Mouse (Mus musculus) ES-E14 (cell line): ENCODE data around the gene Slc25a41. TPM values are rescaled to one million over a fixed set of nuclear protein-coding genes. Genes with fewer than 3 reads are reported as not detected.

Experiments used
- DNase-seq: peaks from one replicate; pipeline ENCODE4 v3.0.0-alpha.2; 2013; ENCODE audit warnings: low read depth, low spot score
- H3K27ac ChIP-seq: 2 replicates; pipeline ENCODE4 v1.5.1; 2012; ENCODE audit warnings: low read depth, mild to moderate bottlenecking, low read length, moderate library complexity, mixed read lengths; ENCODE audit not compliant: poor library complexity, insufficient read depth, severe bottlenecking
- H3K36me3 ChIP-seq: 2 replicates; pipeline ENCODE4 v1.6.1; 2012; ENCODE audit warnings: mild to moderate bottlenecking, low read length, moderate library complexity, mixed read lengths; ENCODE audit not compliant: control insufficient read depth, poor library complexity, insufficient read depth, severe bottlenecking
- H3K4me1 ChIP-seq, 2 experiments: fragments of 150-350 bp in 1 of 2; sonication (generic) in 1 of 2; 2 replicates each; pipeline ENCODE4 v1.6.1; 2012; ENCODE audit warnings: low read length in 2 of 2, mild to moderate bottlenecking in 1 of 2, mixed read lengths in 1 of 2; ENCODE audit not compliant: control insufficient read depth in 2 of 2, insufficient read depth in 2 of 2, poor library complexity in 1 of 2
- H3K4me3 ChIP-seq, 2 experiments: fragments of 150-350 bp in 1 of 2; sonication (generic) in 1 of 2; 2 replicates each; pipeline ENCODE4 v1.5.1; 2012; ENCODE audit warnings: low read length in 2 of 2, low read depth in 1 of 2, mild to moderate bottlenecking in 1 of 2, mixed read lengths in 1 of 2; ENCODE audit not compliant: insufficient read depth in 1 of 2, poor library complexity in 1 of 2, severe bottlenecking in 1 of 2
- H3K9ac ChIP-seq: 2 replicates; pipeline ENCODE4 v1.6.1; 2012; ENCODE audit warnings: low read depth, mild to moderate bottlenecking, low read length, mixed read lengths; ENCODE audit not compliant: poor library complexity, insufficient read depth, severe bottlenecking
- H3K9me3 ChIP-seq: fragments of 150-350 bp; sonication (generic); 2 replicates; pipeline ENCODE4 v1.6.1; 2012; ENCODE audit warnings: low read depth, mild to moderate bottlenecking, low read length; ENCODE audit not compliant: control insufficient read depth, insufficient read depth
- CHD2 ChIP-seq: IDR thresholded peaks from 2 replicates; pipeline ENCODE4 v1.6.1; 2014; ENCODE audit warnings: mild to moderate bottlenecking, low read depth, low read length, inconsistent platforms
- HCFC1 ChIP-seq: IDR thresholded peaks from 2 replicates; pipeline ENCODE4 v1.6.1; 2012; ENCODE audit warnings: low read length, inconsistent platforms, borderline replicate concordance; ENCODE audit not compliant: insufficient read depth
- MAFK ChIP-seq: IDR thresholded peaks from 2 replicates; pipeline ENCODE4 v1.6.1; 2014; ENCODE audit warnings: mild to moderate bottlenecking, low read depth, low read length, inconsistent platforms; ENCODE audit not compliant: insufficient read depth
- ZC3H11A ChIP-seq: IDR thresholded peaks from 2 replicates; pipeline ENCODE4 v1.6.1; 2012; ENCODE audit warnings: low read depth, mild to moderate bottlenecking, inconsistent platforms, low read length, borderline replicate concordance
- ZNF384 ChIP-seq: IDR thresholded peaks from 2 replicates; pipeline ENCODE4 v1.6.1; 2012; ENCODE audit warnings: low read depth, low read length, inconsistent platforms
- in situ Hi-C, 2 experiments: fragments of 600-800 bp; cut with MboI; formaldehyde crosslinking; loops; one replicate each; pipeline ENCODE4 v1.15.1; 2025; ENCODE audit warnings: low sequenced_read_pairs in 2 of 2, inconsistent platforms in 1 of 2; ENCODE audit not compliant: unreplicated experiment in 2 of 2
- total RNA-seq: library from RNA; depleted of rRNA; stranded (reverse); fragments of 300-350 nt; gene quantifications from 2 replicates; pipeline ENCODE4 v1.2.3, GENCODE M21; 2012

Gene Slc25a41
- total RNA-seq, 1 experiment: 0.40 TPM

DNA sequence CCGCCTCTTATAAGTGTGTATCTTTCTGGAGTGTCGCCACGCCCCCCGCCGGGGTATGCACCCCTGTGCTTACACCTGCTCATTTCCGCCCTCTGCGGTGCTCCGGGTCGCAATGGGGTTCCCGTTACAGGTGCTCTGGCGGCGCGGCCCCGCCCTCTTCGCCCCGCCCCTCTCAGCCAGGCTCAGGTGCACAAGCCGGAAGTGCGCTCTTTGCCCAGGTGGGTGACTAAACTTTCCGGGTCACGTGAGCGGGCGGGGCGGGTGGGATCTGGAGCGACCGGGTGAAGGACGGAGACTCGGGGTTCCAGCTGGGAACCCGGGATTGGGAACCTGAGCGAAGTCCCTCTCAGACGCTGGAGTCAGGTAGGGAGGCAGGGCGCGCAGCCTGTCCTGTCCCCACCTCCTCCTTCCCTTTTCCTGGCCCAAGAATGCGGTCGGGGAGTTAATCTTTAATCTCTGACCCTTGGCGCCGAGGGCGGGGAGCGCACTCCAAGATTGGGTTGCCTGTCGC, 20.6 kb upstream of the Slc25a41 start:
- peak overlapping the region; percentile 74 for H3K9ac ChIP-seq
- TF ChIP-seq ZC3H11A (no peak), MAFK (no peak), HCFC1 (no peak), CHD2 (no peak), ZNF384 (no peak)
- in situ Hi-C loops: no loop called here
- no peaks in the 10 kb centered on the region for H3K9me3 ChIP-seq
- peaks cover 8% of the 10 kb centered on the region; the same call in 1 of the 2 replicates for H3K36me3 ChIP-seq
- H3K4me1 ChIP-seq: peaks cover 0 to 23% of the 10 kb centered on the region in 2 experiments; a peak in 2 of 4 replicates
- H3K27ac ChIP-seq: peak overlapping the region; percentile 10; the same call in 1 of the 2 replicates
- H3K4me3 ChIP-seq: peak overlapping the region; percentile 69 to 78
- DNase-seq: no peak

DNA sequence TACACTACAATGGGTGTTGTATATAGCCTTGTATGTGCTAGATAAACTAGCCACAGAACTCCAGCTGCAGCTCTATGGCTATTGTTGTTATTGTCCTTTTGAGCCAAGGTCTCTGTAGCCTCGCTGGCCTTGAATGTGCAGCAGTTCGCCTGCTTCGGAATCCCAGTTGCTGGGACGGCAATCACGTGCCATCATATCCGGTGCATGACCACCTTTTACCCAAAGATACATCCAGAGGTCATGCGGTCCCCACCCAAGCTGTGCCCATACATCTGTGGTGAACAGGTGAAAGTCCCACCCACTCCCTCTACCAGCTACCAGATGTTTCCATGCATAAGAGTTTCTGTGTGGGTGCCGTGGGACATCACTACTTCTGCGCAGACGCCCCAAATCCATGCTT, 19.6 kb upstream of the Slc25a41 start:
- no peak overlapping the region for H3K9ac ChIP-seq
- peaks cover 0 to 19% of the 10 kb centered on the region in 2 experiments; a peak in 2 of 4 replicates for H3K4me1 ChIP-seq
- TF ChIP-seq MAFK (no peak), CHD2 (no peak), ZC3H11A (no peak), ZNF384 (no peak), HCFC1 (no peak)
- peak overlapping the region in 1 of 2 experiments; percentile 92; a peak in 2 of 4 replicates for H3K4me3 ChIP-seq
- H3K36me3 ChIP-seq: peaks cover 5% of the 10 kb centered on the region; the same call in 1 of the 2 replicates
- DNase-seq: no peak
- H3K27ac ChIP-seq: no peak overlapping the region
- in situ Hi-C loops: no loop called here
- H3K9me3 ChIP-seq: no peaks in the 10 kb centered on the region

DNA sequence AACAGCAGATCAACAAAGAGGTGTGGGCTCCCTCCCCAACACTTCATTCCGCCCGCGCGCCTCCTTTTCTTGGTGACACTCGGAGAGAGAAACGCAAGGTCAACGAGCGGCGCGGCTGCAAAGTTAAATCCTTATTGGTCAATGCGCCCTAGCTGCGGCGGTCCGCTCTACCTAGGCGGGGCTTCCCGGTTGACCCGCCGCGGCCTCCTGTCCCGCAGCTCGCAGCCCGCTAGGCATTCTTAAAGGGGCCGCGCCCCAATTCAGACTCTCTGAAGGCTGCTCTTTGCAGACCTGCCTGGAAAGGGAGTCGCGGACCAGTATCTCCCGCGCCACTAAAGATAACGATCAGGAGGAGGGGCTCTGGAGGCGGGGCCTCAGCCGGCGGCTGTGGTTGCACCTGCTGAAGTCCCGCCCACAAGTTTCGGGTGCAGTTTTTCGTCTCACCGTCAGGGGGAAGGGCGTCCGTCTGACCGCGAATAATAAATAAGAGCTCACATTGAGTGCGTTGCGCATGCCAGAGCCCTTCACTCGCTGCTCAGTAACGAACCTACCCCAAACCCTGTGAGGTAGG, 18.9 kb upstream of the Slc25a41 start:
- in situ Hi-C loops: no loop called here
- TF ChIP-seq MAFK (no peak), CHD2 (no peak), HCFC1 (no peak; the same call in 1 of the 2 replicates), ZNF384 (no peak)
- no peak overlapping the region for H3K27ac ChIP-seq
- H3K9ac ChIP-seq: peak overlapping the region; percentile 41; the same call in 1 of the 2 replicates
- no peaks in the 10 kb centered on the region for H3K9me3 ChIP-seq
- DNase-seq: peak; percentile 94
- H3K4me3 ChIP-seq: peak overlapping the region; percentile 92 to 98
- peaks cover 3% of the 10 kb centered on the region; the same call in 1 of the 2 replicates for H3K36me3 ChIP-seq
- H3K4me1 ChIP-seq: peaks cover 0 to 19% of the 10 kb centered on the region in 2 experiments; a peak in 2 of 4 replicates

DNA sequence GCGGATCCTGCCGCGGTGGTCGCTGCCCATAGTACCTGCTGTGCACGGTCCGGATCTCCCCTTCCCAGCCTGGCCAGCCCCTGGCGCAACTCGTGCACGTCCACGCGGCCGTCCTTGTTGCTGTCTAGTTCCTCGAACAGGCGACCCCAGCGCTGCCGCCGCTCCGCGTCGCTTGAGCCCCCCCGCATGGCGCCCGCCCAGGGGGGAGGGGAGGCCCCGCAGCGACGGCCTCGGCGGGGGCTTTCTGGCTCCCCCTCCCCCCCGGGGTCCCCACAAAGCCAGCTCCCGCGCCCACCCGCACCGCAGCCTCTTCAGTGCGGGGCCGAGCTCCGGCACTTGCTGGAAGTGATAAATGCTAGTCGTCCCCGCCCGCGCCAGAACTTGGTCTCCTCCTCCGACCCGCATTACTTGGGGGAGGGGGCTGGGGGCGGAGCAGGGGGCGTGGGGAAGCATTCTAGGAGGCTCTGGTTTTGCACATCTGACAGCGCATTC, 18.1 kb upstream of the Slc25a41 start, which contains the start of gene Slc25a23:
Gene Slc25a23 (minus strand): TSS at position 378 of the 492 bp plus-strand sequence.
- H3K36me3 ChIP-seq: no peaks in the 10 kb centered on the region; the same call in 1 of the 2 replicates
- H3K27ac ChIP-seq: no peak within 1 kb of the TSS
- peak within 1 kb of the TSS; percentile 77 for H3K9ac ChIP-seq
- in situ Hi-C loops: loop anchor here in 1 of 2 experiments (10.0 kb wide), 1 partner anchor 275 kb away; no protein-coding TSS in a partner anchor
- peak within 1 kb of the TSS; percentile 92 to 98 for H3K4me3 ChIP-seq
- peaks cover 0 to 17% of the 10 kb centered on the region in 2 experiments; a peak in 2 of 4 replicates for H3K4me1 ChIP-seq
- peak; percentile 71 for DNase-seq
- TF ChIP-seq CHD2: no peak
- no peak for TF ChIP-seq ZC3H11A
- no peak for TF ChIP-seq ZNF384
- TF ChIP-seq HCFC1: no peak
- no peak for TF ChIP-seq MAFK
- H3K9me3 ChIP-seq: no peaks in the 10 kb centered on the region
